Mouse (Mus musculus) ES-E14 (cell line): ENCODE measurements at regions not wholly inside any gene's neighbourhood (a gene's known extent, or its start where the extent isn't known, plus 50 kb on each side); places are given as distances from the start of the nearest gene placed in this dataset.
"Not testable (repeated sequence)": the region's sequence is repeated elsewhere in the genome, so short reads cannot be mapped to it uniquely, and the experiment has no call there.

Experiments used
- DNase-seq: peaks from one replicate; pipeline ENCODE4 v3.0.0-alpha.2; 2013; ENCODE audit warnings: low read depth, low spot score
- H3K27ac ChIP-seq: 2 replicates; pipeline ENCODE4 v1.5.1; 2012; ENCODE audit warnings: low read depth, mild to moderate bottlenecking, low read length, moderate library complexity, mixed read lengths; ENCODE audit not compliant: poor library complexity, insufficient read depth, severe bottlenecking
- H3K36me3 ChIP-seq: 2 replicates; pipeline ENCODE4 v1.6.1; 2012; ENCODE audit warnings: mild to moderate bottlenecking, low read length, moderate library complexity, mixed read lengths; ENCODE audit not compliant: control insufficient read depth, poor library complexity, insufficient read depth, severe bottlenecking
- H3K4me1 ChIP-seq, 2 experiments: fragments of 150-350 bp in 1 of 2; sonication (generic) in 1 of 2; 2 replicates each; pipeline ENCODE4 v1.6.1; 2012; ENCODE audit warnings: low read length in 2 of 2, mild to moderate bottlenecking in 1 of 2, mixed read lengths in 1 of 2; ENCODE audit not compliant: control insufficient read depth in 2 of 2, insufficient read depth in 2 of 2, poor library complexity in 1 of 2
- H3K4me3 ChIP-seq, 2 experiments: fragments of 150-350 bp in 1 of 2; sonication (generic) in 1 of 2; 2 replicates each; pipeline ENCODE4 v1.5.1; 2012; ENCODE audit warnings: low read length in 2 of 2, low read depth in 1 of 2, mild to moderate bottlenecking in 1 of 2, mixed read lengths in 1 of 2; ENCODE audit not compliant: insufficient read depth in 1 of 2, poor library complexity in 1 of 2, severe bottlenecking in 1 of 2
- H3K9ac ChIP-seq: 2 replicates; pipeline ENCODE4 v1.6.1; 2012; ENCODE audit warnings: low read depth, mild to moderate bottlenecking, low read length, mixed read lengths; ENCODE audit not compliant: poor library complexity, insufficient read depth, severe bottlenecking
- H3K9me3 ChIP-seq: fragments of 150-350 bp; sonication (generic); 2 replicates; pipeline ENCODE4 v1.6.1; 2012; ENCODE audit warnings: low read depth, mild to moderate bottlenecking, low read length; ENCODE audit not compliant: control insufficient read depth, insufficient read depth
- CHD2 ChIP-seq: IDR thresholded peaks from 2 replicates; pipeline ENCODE4 v1.6.1; 2014; ENCODE audit warnings: mild to moderate bottlenecking, low read depth, low read length, inconsistent platforms
- HCFC1 ChIP-seq: IDR thresholded peaks from 2 replicates; pipeline ENCODE4 v1.6.1; 2012; ENCODE audit warnings: low read length, inconsistent platforms, borderline replicate concordance; ENCODE audit not compliant: insufficient read depth
- MAFK ChIP-seq: IDR thresholded peaks from 2 replicates; pipeline ENCODE4 v1.6.1; 2014; ENCODE audit warnings: mild to moderate bottlenecking, low read depth, low read length, inconsistent platforms; ENCODE audit not compliant: insufficient read depth
- ZC3H11A ChIP-seq: IDR thresholded peaks from 2 replicates; pipeline ENCODE4 v1.6.1; 2012; ENCODE audit warnings: low read depth, mild to moderate bottlenecking, inconsistent platforms, low read length, borderline replicate concordance
- ZNF384 ChIP-seq: IDR thresholded peaks from 2 replicates; pipeline ENCODE4 v1.6.1; 2012; ENCODE audit warnings: low read depth, low read length, inconsistent platforms
- in situ Hi-C, 2 experiments: fragments of 600-800 bp; cut with MboI; formaldehyde crosslinking; loops; one replicate each; pipeline ENCODE4 v1.15.1; 2025; ENCODE audit warnings: low sequenced_read_pairs in 2 of 2, inconsistent platforms in 1 of 2; ENCODE audit not compliant: unreplicated experiment in 2 of 2

DNA sequence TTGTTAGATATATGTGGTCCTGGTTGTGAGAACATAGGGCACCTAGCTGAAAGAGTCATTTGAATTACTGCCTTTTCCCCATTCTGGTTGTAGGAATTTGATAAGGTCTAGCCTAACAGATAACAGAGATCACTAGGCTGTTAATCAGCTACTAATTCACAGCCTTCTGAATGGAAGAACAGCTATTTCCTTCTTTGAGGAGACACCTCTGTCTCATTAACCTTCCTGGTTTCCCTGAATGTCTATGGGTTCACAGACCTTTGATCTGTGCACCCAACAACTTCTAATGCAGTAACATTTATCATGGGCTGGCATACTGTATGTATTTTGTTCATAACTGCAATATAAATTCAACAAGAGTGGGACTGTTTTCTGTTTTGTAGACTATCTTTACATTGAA lies 875.0 kb upstream of the Mms22l start:
- no peaks in the 10 kb centered on the region for H3K9me3 ChIP-seq
- in situ Hi-C loops, result no loop called here
- no peak overlapping the region for H3K27ac ChIP-seq
- H3K4me3 ChIP-seq, result no peak overlapping the region
- 0 out of 4 replicates have a peak, but pooled peaks cover 0 to 2% of the 10 kb centered on the region in 2 experiments for H3K4me1 ChIP-seq
- DNase-seq, result no peak
- TF ChIP-seq ZC3H11A (no peak), ZNF384 (no peak), CHD2 (no peak), MAFK (no peak), HCFC1 (no peak)
- no peak overlapping the region for H3K9ac ChIP-seq
- H3K36me3 ChIP-seq, result no peaks in the 10 kb centered on the region

DNA sequence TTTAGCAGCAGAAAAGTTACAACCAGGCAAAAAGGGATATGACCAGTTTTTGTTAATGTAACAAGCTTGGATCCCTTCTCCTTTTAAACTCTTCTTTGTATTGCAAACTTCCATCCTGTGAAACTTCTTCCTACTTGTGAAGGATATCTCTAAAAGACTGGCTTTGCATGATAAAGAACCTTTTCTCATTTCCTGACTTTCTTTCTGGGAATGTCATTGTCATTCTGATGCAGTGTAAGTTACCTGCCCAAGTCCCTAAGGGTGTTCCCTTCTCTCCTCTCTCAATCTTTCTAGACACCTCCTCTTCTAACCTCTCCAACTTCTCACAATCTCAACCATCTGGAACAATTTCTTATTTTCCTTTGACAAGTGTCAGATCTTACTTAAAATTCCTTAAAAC lies 874.0 kb upstream of the Mms22l start:
- no peak overlapping the region; the same call in 1 of the 2 replicates for H3K27ac ChIP-seq
- H3K9ac ChIP-seq, result no peak overlapping the region
- no peak overlapping the region for H3K4me3 ChIP-seq
- no peaks in the 10 kb centered on the region for H3K36me3 ChIP-seq
- no peak for TF ChIP-seq ZNF384
- TF ChIP-seq HCFC1, result no peak
- TF ChIP-seq MAFK, result no peak
- no peak for TF ChIP-seq CHD2
- TF ChIP-seq ZC3H11A, result no peak
- 0 out of 4 replicates have a peak, but pooled peaks cover 0 to 3% of the 10 kb centered on the region in 2 experiments for H3K4me1 ChIP-seq
- in situ Hi-C loops, result no loop called here
- H3K9me3 ChIP-seq, result no peaks in the 10 kb centered on the region
- peak; percentile 24 for DNase-seq

DNA sequence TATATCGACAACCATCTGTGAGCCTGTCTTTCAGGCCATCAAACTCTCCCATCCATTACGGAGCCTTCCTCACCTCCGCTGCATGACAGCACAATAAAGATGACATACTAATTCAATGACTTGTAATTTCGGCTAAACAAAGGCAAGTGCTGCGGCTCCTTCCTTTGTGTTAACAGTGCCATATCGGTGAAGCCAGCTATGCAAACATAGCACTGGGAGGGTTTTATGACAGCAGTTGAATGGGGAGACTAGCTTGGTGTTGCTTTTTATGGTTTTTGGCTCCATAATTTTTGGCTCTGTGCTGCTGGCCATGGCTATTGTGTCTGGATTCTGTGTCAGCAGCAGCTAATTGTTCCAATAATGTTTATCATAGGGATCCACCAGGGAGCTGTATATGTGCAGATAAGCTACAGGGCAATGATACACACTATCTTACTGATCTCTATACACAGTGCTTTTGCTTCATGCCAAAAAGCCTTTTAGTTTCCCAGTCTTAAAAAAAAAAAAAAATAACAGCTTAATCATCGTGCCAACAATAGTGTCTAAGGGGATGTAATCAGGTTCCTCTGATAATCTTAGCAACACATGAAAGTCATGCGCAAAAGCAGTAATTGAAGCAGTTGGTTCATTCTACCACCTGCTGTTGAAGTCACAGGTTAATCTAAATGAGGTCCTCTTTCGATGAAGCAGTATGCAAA lies 859.9 kb upstream of the Mms22l start:
- TF ChIP-seq ZNF384, result no peak
- TF ChIP-seq CHD2, result no peak
- no peak for TF ChIP-seq MAFK
- no peak for TF ChIP-seq HCFC1
- TF ChIP-seq ZC3H11A, result no peak
- in situ Hi-C loops, result no loop called here
- Histone ChIP-seq H3K36me3 (no peaks in the 10 kb centered on the region), H3K4me3 (no peak overlapping the region), H3K9me3 (no peaks in the 10 kb centered on the region), H3K9ac (no peak overlapping the region), H3K27ac (no peak overlapping the region), H3K4me1 (no peaks in the 10 kb centered on the region; a peak in 1 of 4 replicates)
- no peak for DNase-seq

DNA sequence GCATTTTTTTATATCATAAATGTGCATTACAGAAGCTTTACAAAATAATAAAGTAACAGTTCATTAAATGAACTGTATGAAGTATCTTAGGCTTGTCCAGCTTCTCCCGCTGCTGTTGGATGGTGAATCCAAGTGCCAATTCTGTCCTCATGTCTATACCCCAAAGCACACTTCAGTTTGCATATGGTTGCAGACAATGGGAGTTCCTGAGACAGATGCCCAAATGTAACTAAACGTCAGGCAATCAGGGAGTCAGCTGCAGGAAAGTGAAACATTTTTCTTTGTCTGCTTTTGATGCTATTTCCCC lies 859.4 kb upstream of the Mms22l start:
- Histone ChIP-seq H3K36me3 (no peaks in the 10 kb centered on the region), H3K9ac (no peak overlapping the region), H3K27ac (no peak overlapping the region), H3K4me3 (no peak overlapping the region), H3K4me1 (no peaks in the 10 kb centered on the region; a peak in 1 of 4 replicates), H3K9me3 (no peaks in the 10 kb centered on the region)
- no peak for TF ChIP-seq HCFC1
- TF ChIP-seq MAFK, result no peak
- no peak for TF ChIP-seq ZNF384
- no peak for TF ChIP-seq ZC3H11A
- no peak for TF ChIP-seq CHD2
- in situ Hi-C loops, result no loop called here
- no peak for DNase-seq

GRCm38 (mm10) chr4:23656671-23657070 lies 839.6 kb upstream of the Mms22l start:
- 0 out of 2 replicates have a peak, but pooled peaks have one; percentile 16 for TF ChIP-seq ZNF384
- H3K4me1 ChIP-seq, H3K9me3 ChIP-seq: not testable (repeated sequence)

More at GRCm38 (mm10) chr4:23656671-23657070, 839.6 kb upstream of the Mms22l start:
- H3K9ac ChIP-seq, DNase-seq, H3K36me3 ChIP-seq, in situ Hi-C loops, H3K27ac ChIP-seq: not testable (repeated sequence)
- H3K4me3 ChIP-seq, result peak overlapping the region; percentile 37 to 67
